Mouse (Mus musculus) left cerebral cortex, adult 18-20 months (tissue): ENCODE data around the gene Frmd5. TPM values are rescaled to one million over a fixed set of nuclear protein-coding genes. Genes with fewer than 3 reads are reported as not detected.
A peak's percentile ranks its signal among the peaks of the same experiment; 100 is the strongest.

Experiments
- DNase-seq, 2 experiments: peaks; one replicate each; pipeline ENCODE4 v3.0.0; 2021 to 2022; ENCODE audit warnings: low spot score in 2 of 2, mixed read lengths in 1 of 2
- total RNA-seq, 2 experiments: library from RNA; stranded (reverse); gene quantifications; 2 replicates each; pipeline ENCODE4 v1.2.3; 2021

Gene Frmd5
- total RNA-seq, 2 experiments from 2014 or later, result 51.7 to 53.0 TPM

GRCm38 (mm10) chr2:121625901-121626300 lies 181.0 kb downstream of the Frmd5 start:
- DNase-seq, result no peak

GRCm38 (mm10) chr2:121621262-121622163 lies 185.4 kb downstream of the Frmd5 start:
- DNase-seq, result peak; percentile 48 to 53

GRCm38 (mm10) chr2:121620582-121621261 lies 186.2 kb downstream of the Frmd5 start:
- DNase-seq, result no peak

- DNase-seq, result no peak
Measured at GRCm38 (mm10) chr2:121615199-121615559, 191.7 kb downstream of the Frmd5 start.

GRCm38 (mm10) chr2:121614483-121615198 lies 192.2 kb downstream of the Frmd5 start:
- no peak for DNase-seq

GRCm38 (mm10) chr2:121612112-121612511 lies 194.8 kb downstream of the Frmd5 start:
- DNase-seq, result no peak

GRCm38 (mm10) chr2:121610008-121610884 lies 196.6 kb downstream of the Frmd5 start:
- no peak for DNase-seq

- DNase-seq, result no peak
Measured at GRCm38 (mm10) chr2:121609141-121609724, 197.7 kb downstream of the Frmd5 start.

- no peak for DNase-seq
Measured at GRCm38 (mm10) chr2:121602397-121602796, 204.5 kb downstream of the Frmd5 start.

GRCm38 (mm10) chr2:121601543-121601942 lies 205.3 kb downstream of the Frmd5 start:
- DNase-seq, result no peak

- no peak for DNase-seq
Measured at GRCm38 (mm10) chr2:121600736-121601135, 206.2 kb downstream of the Frmd5 start.

- no peak for DNase-seq
Measured at GRCm38 (mm10) chr2:121598249-121598648, 208.6 kb downstream of the Frmd5 start.

GRCm38 (mm10) chr2:121596621-121597020 lies 210.3 kb downstream of the Frmd5 start:
- no peak for DNase-seq

GRCm38 (mm10) chr2:121594660-121595291 lies 212.1 kb downstream of the Frmd5 start:
- DNase-seq, result no peak

GRCm38 (mm10) chr2:121594131-121594530 lies 212.8 kb downstream of the Frmd5 start:
- no peak for DNase-seq

- DNase-seq, result no peak
Measured at GRCm38 (mm10) chr2:121588309-121588694, 218.6 kb downstream of the Frmd5 start.

- DNase-seq, result no peak
Measured at GRCm38 (mm10) chr2:121587523-121588308, 219.2 kb downstream of the Frmd5 start.

- no peak for DNase-seq
Measured at GRCm38 (mm10) chr2:121584705-121585104, 222.2 kb downstream of the Frmd5 start.
